Mouse (Mus musculus): Measurements from ENCODE around the gene Ppil1. TPM values are rescaled to one million over a fixed set of nuclear protein-coding genes. Genes with fewer than 3 reads are reported as not detected.
A peak's percentile ranks its signal among the peaks of the same experiment; 100 is the strongest.

The Ppil1 gene
- total RNA-seq, 4 experiments from 2014 or later = 36.5 to 43.8 (median 37.3) TPM

DNA sequence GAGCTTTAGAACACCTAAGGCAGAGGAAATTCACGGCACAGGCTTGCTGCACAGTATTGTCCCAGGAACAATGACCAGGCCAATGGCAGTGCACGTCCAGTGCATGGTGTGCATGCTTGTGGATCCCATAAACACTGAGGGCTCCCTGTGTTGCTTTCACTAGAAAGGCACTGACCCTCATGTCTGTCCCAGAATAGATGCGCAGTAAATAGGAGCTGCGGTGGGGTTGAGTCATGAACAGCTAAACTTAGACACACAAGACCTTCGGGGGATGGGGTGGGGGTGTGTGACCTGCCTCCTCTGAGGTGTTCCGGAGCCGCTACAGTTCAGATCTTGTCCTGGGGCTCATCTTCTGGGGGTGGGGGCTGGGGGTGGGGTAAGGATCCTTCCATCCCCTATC lies 57.9 kb downstream of the Ppil1 start:
- DNase-seq (ENCODE audit: low spot score) = peak; percentile 3

DNA sequence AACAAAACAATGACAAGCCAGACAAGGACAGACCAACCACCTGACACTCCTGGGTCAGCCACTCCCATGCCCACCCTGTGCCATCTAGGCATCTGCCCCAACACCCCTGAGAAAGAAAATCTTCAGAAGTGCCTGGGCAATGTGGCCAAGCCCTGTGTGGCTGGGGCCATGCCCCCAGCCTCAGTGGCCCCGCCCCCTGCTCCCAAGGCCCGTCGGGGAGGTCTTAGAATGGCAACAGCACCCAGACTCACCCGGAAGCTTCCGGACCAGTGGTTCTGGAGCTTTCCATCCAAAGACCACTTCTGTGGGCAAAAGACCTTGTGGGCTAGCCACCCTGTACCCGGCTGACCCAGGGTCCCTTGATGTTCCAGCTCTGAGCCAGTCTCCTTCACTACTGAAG lies 61.4 kb downstream of the Ppil1 start:
- no peak for DNase-seq (ENCODE audit: low spot score)

Other genes starting within 250 kb of the Ppil1 start
- gene Srsf3, start 231.6 kb downstream of the Ppil1 start, total RNA-seq (2022) = 10 to 100 TPM; 52.6 to 73.3 (median 70.5) TPM
- gene Cdkn1a, start 173.2 kb downstream of the Ppil1 start, total RNA-seq (2022) = 10 to 100 TPM; 11.7 to 32.6 (median 22.3) TPM
- gene Rab44, start 150.0 kb downstream of the Ppil1 start, total RNA-seq (2022) = under 1 TPM in 3 of 4 experiments, not detected in 1; 0.12 to 0.75 (median 0.38) TPM
- 1 to 10 TPM; 3.2 to 9.5 (median 4.4) TPM for gene Cpne5, start 26.0 kb downstream of the Ppil1 start, total RNA-seq (2022)
- 100 to 1,000 TPM; 294 to 476 (median 372) TPM for gene BC004004, start 4.6 kb upstream of the Ppil1 start, total RNA-seq (2022)
- 10 to 100 TPM; 17.9 to 22.9 (median 21.4) TPM for gene Pi16, start 53.5 kb upstream of the Ppil1 start, total RNA-seq (2022)
- 100 to 1,000 TPM; 196 to 220 (median 210) TPM for gene Mtch1, start 83.7 kb upstream of the Ppil1 start, total RNA-seq (2022)
- 1 to 10 TPM in 3 of 4 experiments, under 1 TPM in 1; 0.75 to 3.6 (median 1.5) TPM for gene Fgd2, start 96.7 kb upstream of the Ppil1 start, total RNA-seq (2022)
- gene Pim1, start 226.6 kb upstream of the Ppil1 start, total RNA-seq (2022) = 10 to 100 TPM; 16.0 to 22.3 (median 17.4) TPM